In the genomic region with DNA sequence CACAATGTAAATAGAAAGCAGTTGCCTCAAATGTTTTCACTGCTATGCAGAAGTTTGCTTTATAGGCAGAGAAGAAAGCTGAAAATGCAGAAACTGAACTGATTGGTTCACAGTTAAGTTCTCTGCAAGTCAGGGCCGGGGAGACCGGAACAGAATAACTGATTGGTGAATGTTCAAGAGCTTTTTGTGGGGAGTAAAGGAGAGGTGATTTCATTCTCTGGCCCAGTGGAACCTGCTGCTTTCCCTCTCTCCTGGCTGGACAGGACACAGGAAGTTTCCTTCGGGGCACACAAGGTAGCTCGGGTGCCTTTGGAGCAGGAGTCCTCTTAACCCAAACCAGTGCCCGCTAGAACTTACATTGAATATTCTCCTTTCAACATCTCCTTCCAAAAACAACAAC, we compare ENCODE assay signal across 8 mouse cellular contexts. TPM values are rescaled to one million over a fixed set of nuclear protein-coding genes. Genes with fewer than 3 reads are reported as not detected.
DNase-seq lines count a peak whose midpoint lies in the region; ATAC-seq lines count a peak whose summit lies in the region.

No protein-coding gene starts in this region.

- intact Hi-C loops in left cerebral cortex, postnatal 36 days (cut with DNase I), result loop anchor here (2.0 kb wide), 1 partner anchor 101 kb away; the partner anchor contains the start of gene Rif1

- ATAC-seq in heart, embryonic 15.5 days (replicated peaks; ENCODE audit: insufficient number of reproducible peaks, insufficient read depth, low FRiP score, low read depth), result no peak

- peaks cover 48% of the 10 kb centered on the region; the same call in 1 of the 2 replicates for H3K79me2 ChIP-seq in macrophage (ENCODE audit: inconsistent target)

- DNase-seq in urinary bladder, postnatal 25 days (ENCODE audit: low spot score), result peak; percentile 15
- no peak for DNase-seq in urinary bladder, postnatal 10 days (ENCODE audit: low spot score)
- DNase-seq in cerebellum, postnatal 25 days, result peak; percentile 25 to 33
- DNase-seq in kidney, postnatal 10 days, result peak; percentile 36
- peak; percentile 35 to 68 for DNase-seq in spleen, postnatal 4 days (ENCODE audit: low spot score in 2 of 2)
- no peak for DNase-seq in left cerebral cortex, postnatal 36 days (ENCODE audit: low spot score in 2 of 2)

- no peaks in the 10 kb centered on the region for H3K36me3 ChIP-seq in heart, embryonic 15.5 days
- H3K36me3 ChIP-seq in macrophage (ENCODE audit: inconsistent target), result no peaks in the 10 kb centered on the region

- peak overlapping the region; percentile 61 for H3K4me2 ChIP-seq in heart, embryonic 15.5 days

- H3K4me3 ChIP-seq in heart, embryonic 15.5 days, result peak overlapping the region; percentile 60
- H3K4me3 ChIP-seq in macrophage (ENCODE audit: inconsistent target), result peak overlapping the region; percentile 43

- WGBS in heart, embryonic 15.5 days, result 36% methylated on average over 5 of the region's 5 CpGs
- WGBS in macrophage (ENCODE audit: missing documents), result 8% methylated on average over 5 of the region's 5 CpGs

- no peaks in the 10 kb centered on the region for H3K9me3 ChIP-seq in heart, embryonic 15.5 days (replicated peaks)

- peaks cover 4% of the 10 kb centered on the region for H3K4me1 ChIP-seq in heart, embryonic 15.5 days (replicated peaks)

- H3K27me3 ChIP-seq in heart, embryonic 15.5 days, result no peaks in the 10 kb centered on the region

- H3K9ac ChIP-seq in heart, embryonic 15.5 days, result no peak overlapping the region

- H3K27ac ChIP-seq in heart, embryonic 15.5 days, result peak overlapping the region; percentile 83; the same call in 1 of the 2 replicates
- peak overlapping the region; percentile 75 for H3K27ac ChIP-seq in macrophage

RNA-seq across cellular contexts. Expression of gene Nmi, which starts 1.2 kb away (rescaled TPM):
- 16.2 and 18.2 TPM in 2 replicates for polyA plus RNA-seq in heart, embryonic 15.5 days (2015; fragmentation: Nextera tagmentation; extraction: Ambion mirVana)
- total RNA-seq in macrophage (2018; cell fraction: chromatin; rRNA removed), result 10 to 100 TPM in 22 of 26 experiments, 1 to 10 TPM in 4; 3.1 to 77.4 (median 40.2) TPM
- total RNA-seq in macrophage (2018; cell fraction: cytosol; rRNA removed), result 100 to 1,000 TPM in 1 of 26 experiments, 10 to 100 TPM in 25; 21.1 to 103 (median 56.9) TPM
- total RNA-seq in macrophage (2018; cell fraction: nucleus; rRNA removed), result 10 to 100 TPM in 24 of 26 experiments, 1 to 10 TPM in 2; 6.9 to 75.9 (median 39.1) TPM
- 33.1 to 51.7 TPM (median 44.5 TPM) in 3 replicates for polyA plus RNA-seq in macrophage (2018)
- total RNA-seq in left cerebral cortex, postnatal 36 days (2021), result 1 to 10 TPM; 1.4 to 2.2 TPM

RNA-seq across cellular contexts. Expression of gene Rbm43, which starts 37.2 kb away (rescaled TPM):
- polyA plus RNA-seq in heart, embryonic 15.5 days (2015; fragmentation: Nextera tagmentation; extraction: Ambion mirVana), result 12.0 and 15.0 TPM in 2 replicates
- 10 to 100 TPM in 18 of 26 experiments, 1 to 10 TPM in 8; 1.6 to 54.8 (median 20.7) TPM for total RNA-seq in macrophage (2018; cell fraction: chromatin; rRNA removed)
- total RNA-seq in macrophage (2018; cell fraction: cytosol; rRNA removed), result 10 to 100 TPM; 13.5 to 52.0 (median 33.7) TPM
- 10 to 100 TPM in 22 of 26 experiments, 1 to 10 TPM in 4; 6.1 to 53.2 (median 32.9) TPM for total RNA-seq in macrophage (2018; cell fraction: nucleus; rRNA removed)
- 19.9 to 30.6 TPM (median 22.3 TPM) in 3 replicates for polyA plus RNA-seq in macrophage (2018)
- total RNA-seq in left cerebral cortex, postnatal 36 days (2021), result 10 to 100 TPM; 14.8 to 17.7 TPM

Comparison
In these comparisons a context has a peak if more than half of its experiments do, and no peak if none do; other contexts are left out.
1. DNase-seq: peak in urinary bladder, postnatal 25 days (single experiment), cerebellum, postnatal 25 days (2 of 2), kidney, postnatal 10 days (single experiment) and spleen, postnatal 4 days (2 of 2); none in urinary bladder, postnatal 10 days (single experiment) and left cerebral cortex, postnatal 36 days (0 of 2).